In the genomic region with DNA sequence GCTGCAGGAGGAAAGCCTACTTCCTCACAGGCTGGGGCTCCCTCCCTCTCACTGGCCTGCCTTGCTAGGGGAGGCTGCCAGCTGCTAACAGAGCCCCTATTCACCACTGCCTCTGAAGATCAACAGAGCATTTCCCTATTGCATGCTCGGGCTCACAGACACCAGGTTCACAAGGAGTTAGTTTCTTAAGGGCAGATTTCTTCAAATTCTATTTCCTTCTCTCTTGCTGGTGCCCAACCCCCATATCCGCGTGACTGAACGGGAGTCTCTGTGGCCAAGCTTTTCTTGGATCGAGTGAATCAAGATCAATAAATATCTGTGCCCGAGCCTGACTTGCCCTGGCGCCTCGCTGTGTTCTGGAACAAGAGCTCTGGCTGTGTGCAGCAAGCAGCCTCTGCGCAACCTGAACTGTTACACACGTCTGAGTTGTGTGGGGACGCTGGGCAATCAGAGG, we compare ENCODE assay signal across 9 mouse cellular contexts.
DNase-seq lines count a peak whose midpoint lies in the region; ATAC-seq and TF ChIP-seq lines count a peak whose summit lies in the region.
"Had no signal": no experiment of that assay in that cellular context is flagged by ENCODE, and none has a peak within 500 bp of the region (broad histone marks: within the 10 kb centered on the region; RNA-seq: fewer than 3 reads in every experiment).

No protein-coding gene starts in this region.

- no peaks in the 10 kb centered on the region for H3K27me3 ChIP-seq in heart, adult 2 months (ENCODE audit: control insufficient read depth, insufficient read depth, low read length)
- no peaks in the 10 kb centered on the region for H3K27me3 ChIP-seq in embryonic facial prominence, embryonic 10.5 days (replicated peaks; ENCODE audit: low read depth, poor library complexity, severe bottlenecking)
- no peaks in the 10 kb centered on the region for H3K27me3 ChIP-seq in hindbrain, embryonic 13.5 days
- no peaks in the 10 kb centered on the region for H3K27me3 ChIP-seq in limb, embryonic 14.5 days (ENCODE audit: control insufficient read depth, insufficient read depth, low read length)
- H3K27me3 ChIP-seq in stomach, postnatal 0 days (ENCODE audit: control insufficient read depth, insufficient read depth, low read length), result no peaks in the 10 kb centered on the region
- H3K27me3 ChIP-seq in liver, embryonic 11.5 days (replicated peaks; ENCODE audit: control insufficient read depth, insufficient read depth, low read length), result no peaks in the 10 kb centered on the region
- H3K27me3 ChIP-seq: heart, embryonic 15.5 days had no signal

- no peaks in the 10 kb centered on the region for H3K36me3 ChIP-seq in heart, adult 2 months (ENCODE audit: control insufficient read depth, insufficient read depth, low read length)
- H3K36me3 ChIP-seq in embryonic facial prominence, embryonic 10.5 days (replicated peaks), result no peaks in the 10 kb centered on the region
- H3K36me3 ChIP-seq in hindbrain, embryonic 13.5 days, result no peaks in the 10 kb centered on the region
- H3K36me3 ChIP-seq in limb, embryonic 14.5 days (ENCODE audit: control insufficient read depth, insufficient read depth, low read length), result no peaks in the 10 kb centered on the region
- no peaks in the 10 kb centered on the region for H3K36me3 ChIP-seq in stomach, postnatal 0 days (ENCODE audit: control insufficient read depth, insufficient read depth, low read length)
- H3K36me3 ChIP-seq in liver, embryonic 11.5 days (ENCODE audit: control insufficient read depth, insufficient read depth, low read length), result no peaks in the 10 kb centered on the region
- H3K36me3 ChIP-seq: heart, embryonic 15.5 days had no signal

- intact Hi-C loops in heart, postnatal 25 days (cut with DNase I), result no loop called here
- intact Hi-C loops in heart, adult 2 months (cut with DNase I), result no loop called here
- intact Hi-C loops in gastrocnemius, postnatal 14 days (cut with DNase I; ENCODE audit: low total_unique reads), result no loop called here

- no peak overlapping the region for H3K4me3 ChIP-seq in heart, adult 2 months
- H3K4me3 ChIP-seq in embryonic facial prominence, embryonic 10.5 days, result 0 out of 2 replicates have a peak overlapping the region, but pooled peaks have one; percentile 25
- no peak overlapping the region for H3K4me3 ChIP-seq in hindbrain, embryonic 13.5 days
- no peak overlapping the region for H3K4me3 ChIP-seq in limb, embryonic 14.5 days (replicated peaks; ENCODE audit: low read length)
- H3K4me3 ChIP-seq in stomach, postnatal 0 days (ENCODE audit: low read depth, low read length), result no peak overlapping the region
- no peak overlapping the region for H3K4me3 ChIP-seq in liver, embryonic 11.5 days (ENCODE audit: low read depth, low read length)
- H3K4me3 ChIP-seq: heart, embryonic 15.5 days had no signal

- no peaks in the 10 kb centered on the region for H3K79me2 ChIP-seq in heart, adult 2 months (replicated peaks; ENCODE audit: control insufficient read depth, insufficient read depth, low read length)

- WGBS in heart, adult 2 months, result 49% methylated on average over 11 of the region's 11 CpGs
- 18% methylated on average over 11 of the region's 11 CpGs for WGBS in embryonic facial prominence, embryonic 10.5 days
- WGBS in hindbrain, embryonic 13.5 days, result 42% methylated on average over 11 of the region's 11 CpGs
- WGBS in limb, embryonic 14.5 days, result 35% methylated on average over 11 of the region's 11 CpGs
- 48% methylated on average over 11 of the region's 11 CpGs for WGBS in stomach, postnatal 0 days
- WGBS in liver, embryonic 11.5 days, result 55% methylated on average over 11 of the region's 11 CpGs

- no peak overlapping the region for H3K27ac ChIP-seq in heart, adult 2 months
- H3K27ac ChIP-seq in embryonic facial prominence, embryonic 10.5 days (replicated peaks), result peak overlapping the region; percentile 48; the same call in 1 of the 2 replicates
- 0 out of 2 replicates have a peak overlapping the region, but pooled peaks have one; percentile 24 for H3K27ac ChIP-seq in hindbrain, embryonic 13.5 days
- H3K27ac ChIP-seq in limb, embryonic 14.5 days (replicated peaks; ENCODE audit: low read depth, low read length), result peak overlapping the region; percentile 53
- H3K27ac ChIP-seq in stomach, postnatal 0 days (replicated peaks), result no peak overlapping the region
- no peak overlapping the region for H3K27ac ChIP-seq in liver, embryonic 11.5 days (ENCODE audit: low read depth, low read length)
- H3K27ac ChIP-seq: heart, embryonic 15.5 days had no signal

- no peak for TF ChIP-seq EP300 in heart, adult 2 months (IDR thresholded peaks at IDR 0.05; ENCODE audit: insufficient read depth, low read depth, low read length)
- no peak for TF ChIP-seq EP300 in stomach, postnatal 0 days (optimal IDR thresholded peaks at IDR 0.05)

- H3K9me3 ChIP-seq in embryonic facial prominence, embryonic 10.5 days, result no peaks in the 10 kb centered on the region
- no peaks in the 10 kb centered on the region for H3K9me3 ChIP-seq in hindbrain, embryonic 13.5 days
- no peaks in the 10 kb centered on the region for H3K9me3 ChIP-seq in limb, embryonic 14.5 days (ENCODE audit: control insufficient read depth, low read length)
- H3K9me3 ChIP-seq in stomach, postnatal 0 days (ENCODE audit: control insufficient read depth, low read length), result no peaks in the 10 kb centered on the region
- no peaks in the 10 kb centered on the region for H3K9me3 ChIP-seq in liver, embryonic 11.5 days (ENCODE audit: control insufficient read depth, low read length)
- H3K9me3 ChIP-seq: heart, embryonic 15.5 days had no signal

- peaks cover 1% of the 10 kb centered on the region; the same call in 1 of the 2 replicates for H3K4me1 ChIP-seq in heart, adult 2 months (ENCODE audit: control insufficient read depth, insufficient read depth, low read length)
- peaks cover 18% of the 10 kb centered on the region for H3K4me1 ChIP-seq in embryonic facial prominence, embryonic 10.5 days
- peaks cover 9% of the 10 kb centered on the region; the same call in 1 of the 2 replicates for H3K4me1 ChIP-seq in hindbrain, embryonic 13.5 days (replicated peaks)
- peaks cover 37% of the 10 kb centered on the region for H3K4me1 ChIP-seq in limb, embryonic 14.5 days (ENCODE audit: control insufficient read depth, insufficient read depth, low read length)
- no peaks in the 10 kb centered on the region for H3K4me1 ChIP-seq in stomach, postnatal 0 days (replicated peaks; ENCODE audit: control insufficient read depth, insufficient read depth)
- no peaks in the 10 kb centered on the region for H3K4me1 ChIP-seq in liver, embryonic 11.5 days (replicated peaks; ENCODE audit: control insufficient read depth, insufficient read depth, low read length)

- TF ChIP-seq CTCF in heart, adult 2 months (IDR thresholded peaks at IDR 0.05), result no peak
- TF ChIP-seq CTCF in stomach, postnatal 0 days (IDR thresholded peaks at IDR 0.05; ENCODE audit: low read depth), result no peak

- H3K4me2 ChIP-seq in hindbrain, embryonic 13.5 days, result peak overlapping the region; percentile 22; the same call in 1 of the 2 replicates
- H3K4me2 ChIP-seq in limb, embryonic 14.5 days (replicated peaks; ENCODE audit: low read depth, low read length, severe bottlenecking), result no peak overlapping the region; the same call in 1 of the 2 replicates
- no peak overlapping the region for H3K4me2 ChIP-seq in stomach, postnatal 0 days (replicated peaks; ENCODE audit: low read depth)
- H3K4me2 ChIP-seq in liver, embryonic 11.5 days, result no peak overlapping the region
- H3K4me2 ChIP-seq: heart, embryonic 15.5 days had no signal

- TF ChIP-seq POLR2A in heart, adult 2 months (IDR thresholded peaks at IDR 0.05; ENCODE audit: insufficient read depth, low read depth, low read length), result no peak
- no peak for TF ChIP-seq POLR2A in limb, embryonic 14.5 days (IDR thresholded peaks at IDR 0.05; ENCODE audit: borderline replicate concordance, extremely low read depth, insufficient read depth, insufficient read length)

- peak; percentile 12 for DNase-seq in heart, postnatal 25 days (ENCODE audit: low spot score)
- no peak for DNase-seq in heart, adult 2 months
- DNase-seq in embryonic facial prominence, embryonic 10.5 days (ENCODE audit: low spot score), result peak; percentile 50
- no peak for DNase-seq in limb, embryonic 14.5 days (ENCODE audit: low spot score)
- DNase-seq in stomach, postnatal 0 days (ENCODE audit: low spot score), result peak; percentile 35
- DNase-seq in gastrocnemius, postnatal 14 days, result no peak
- DNase-seq in liver, embryonic 11.5 days (ENCODE audit: low spot score), result no peak

- H3K9ac ChIP-seq in heart, adult 2 months (ENCODE audit: low read depth, low read length), result no peak overlapping the region
- H3K9ac ChIP-seq in hindbrain, embryonic 13.5 days, result no peak overlapping the region
- no peak overlapping the region for H3K9ac ChIP-seq in limb, embryonic 14.5 days (ENCODE audit: low read depth, low read length, severe bottlenecking)
- no peak overlapping the region for H3K9ac ChIP-seq in stomach, postnatal 0 days (ENCODE audit: low read length)
- H3K9ac ChIP-seq in liver, embryonic 11.5 days (ENCODE audit: low read depth, low read length), result no peak overlapping the region
- H3K9ac ChIP-seq: heart, embryonic 15.5 days had no signal

- ATAC-seq in hindbrain, embryonic 13.5 days (ENCODE audit: low FRiP score), result peak; percentile 49; the same call in 1 of the 2 replicates
- ATAC-seq in limb, embryonic 14.5 days (ENCODE audit: low FRiP score, low read depth), result peak; percentile 56
- peak; percentile 64; the same call in 1 of the 2 replicates for ATAC-seq in stomach, postnatal 0 days (ENCODE audit: low FRiP score, low TSS enrichment)
- no peak for ATAC-seq in liver, embryonic 11.5 days (replicated peaks; ENCODE audit: low FRiP score)

Comparison
In these comparisons a context has a peak if more than half of its experiments do, and no peak if none do; other contexts are left out.
1. DNase-seq: peak in heart, postnatal 25 days (single experiment), embryonic facial prominence, embryonic 10.5 days (single experiment) and stomach, postnatal 0 days (single experiment); none in heart, adult 2 months (0 of 2), limb, embryonic 14.5 days (single experiment), gastrocnemius, postnatal 14 days (single experiment) and liver, embryonic 11.5 days (single experiment).
2. H3K27ac ChIP-seq: peak in embryonic facial prominence, embryonic 10.5 days (single experiment), hindbrain, embryonic 13.5 days (single experiment) and limb, embryonic 14.5 days (single experiment); none in heart, adult 2 months (single experiment), stomach, postnatal 0 days (single experiment) and liver, embryonic 11.5 days (single experiment).